Mouse (Mus musculus): ENCODE data around the gene Exoc1. TPM values are rescaled to one million over a fixed set of nuclear protein-coding genes. Genes with fewer than 3 reads are reported as not detected.

Gene Exoc1
- polyA plus RNA-seq, 1 experiment, result 27.2 TPM

DNA sequence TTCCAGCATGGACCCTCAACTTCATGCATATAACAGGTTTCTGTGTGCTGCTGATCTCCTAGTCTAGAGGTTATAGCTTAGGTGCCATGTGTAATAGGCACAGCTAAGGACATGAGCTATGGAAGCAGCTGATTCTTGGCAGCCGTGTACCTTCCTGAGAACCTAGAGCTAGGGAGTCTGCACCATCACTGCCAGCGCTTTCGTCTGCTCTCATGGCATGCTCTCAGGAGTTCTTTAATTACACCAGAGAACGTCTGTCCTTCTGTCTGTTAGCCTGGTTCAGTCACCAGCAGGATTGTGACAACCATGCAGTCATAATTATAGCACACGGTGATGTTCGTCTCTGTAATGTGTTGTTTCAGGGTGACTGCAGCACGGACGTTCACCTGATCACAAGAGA is 86.2 kb downstream of the Exoc1 start:
- H3K36me3 ChIP-seq (ENCODE audit: control insufficient read depth, insufficient read depth, low read length), result peaks cover 53% of the 10 kb centered on the region
- 99% methylated on average over 8 of the region's 8 CpGs for WGBS
- no peak overlapping the region for H3K27ac ChIP-seq (ENCODE audit: control insufficient read depth, insufficient read depth, low read length)
- no peak overlapping the region for H3K4me3 ChIP-seq (ENCODE audit: control insufficient read depth, insufficient read depth, low read length)
- no peak for TF ChIP-seq POLR2A (IDR thresholded peaks at IDR 0.05; ENCODE audit: control insufficient read depth, extremely low read depth, insufficient read depth, low read length, poor library complexity)
- no peak for TF ChIP-seq CTCF (IDR thresholded peaks at IDR 0.05; ENCODE audit: borderline replicate concordance, control insufficient read depth, extremely low read depth, insufficient read depth, low read length, poor library complexity)
- no peaks in the 10 kb centered on the region for H3K27me3 ChIP-seq (ENCODE audit: control insufficient read depth, insufficient read depth, low read length)
- H3K4me1 ChIP-seq (replicated peaks; ENCODE audit: control insufficient read depth, insufficient read depth, low read length), result no peaks in the 10 kb centered on the region
- DNase-seq, result no peak

DNA sequence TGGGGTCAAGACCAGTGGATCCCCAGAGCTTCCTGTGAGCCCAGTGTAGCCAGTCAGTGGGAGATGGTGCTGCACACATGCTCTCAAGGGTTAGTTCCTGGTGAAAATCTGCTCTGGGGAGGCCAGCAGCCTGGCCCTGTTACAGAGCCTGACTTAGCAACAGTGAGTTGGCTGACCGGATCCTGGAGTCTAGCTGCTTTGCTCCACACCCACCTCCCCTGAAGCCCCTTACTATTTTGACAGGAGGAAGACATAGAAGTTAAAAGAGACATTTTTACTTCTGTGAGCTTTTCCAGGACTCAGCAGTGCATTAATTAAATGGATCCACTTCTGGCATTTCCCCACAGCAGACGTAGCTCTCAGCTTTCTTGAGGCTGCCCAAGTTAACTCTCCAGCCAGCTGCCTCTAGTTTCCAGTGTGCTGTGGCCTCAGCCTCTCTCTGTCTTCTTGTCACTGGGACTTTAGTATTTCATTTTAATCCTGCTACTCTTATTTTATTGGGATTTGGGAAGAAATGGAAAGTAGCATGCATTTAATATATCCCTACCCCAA is 87.2 kb downstream of the Exoc1 start:
- H3K4me3 ChIP-seq (ENCODE audit: control insufficient read depth, insufficient read depth, low read length), result no peak overlapping the region
- H3K27me3 ChIP-seq (ENCODE audit: control insufficient read depth, insufficient read depth, low read length), result no peaks in the 10 kb centered on the region
- WGBS, result 96% methylated on average over 2 of the region's 2 CpGs
- H3K27ac ChIP-seq (ENCODE audit: control insufficient read depth, insufficient read depth, low read length), result no peak overlapping the region
- no peak for DNase-seq
- no peaks in the 10 kb centered on the region for H3K4me1 ChIP-seq (replicated peaks; ENCODE audit: control insufficient read depth, insufficient read depth, low read length)
- TF ChIP-seq POLR2A (IDR thresholded peaks at IDR 0.05; ENCODE audit: control insufficient read depth, extremely low read depth, insufficient read depth, low read length, poor library complexity) (no peak), CTCF (IDR thresholded peaks at IDR 0.05; ENCODE audit: borderline replicate concordance, control insufficient read depth, extremely low read depth, insufficient read depth, low read length, poor library complexity) (no peak)
- H3K36me3 ChIP-seq (ENCODE audit: control insufficient read depth, insufficient read depth, low read length), result peaks cover 47% of the 10 kb centered on the region

DNA sequence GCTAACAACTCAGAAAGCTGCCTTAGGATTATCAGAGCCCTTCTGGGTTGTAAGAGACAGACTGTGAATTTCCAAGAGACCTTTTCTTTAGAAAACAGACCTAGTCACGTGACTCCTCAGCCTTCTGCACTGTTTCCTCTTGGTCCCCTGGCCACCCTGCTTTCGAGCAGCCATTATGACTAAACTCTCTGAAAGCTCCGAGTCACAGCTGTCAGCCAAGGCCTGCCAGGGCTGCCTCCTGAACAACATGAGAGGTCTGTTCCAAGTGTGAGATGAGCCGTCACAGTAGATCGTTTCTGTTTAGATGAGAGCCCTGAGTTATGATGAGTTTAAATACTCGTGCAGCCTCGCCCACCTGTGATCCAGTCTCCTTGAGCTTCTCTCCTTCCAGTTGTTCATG is 89.6 kb downstream of the Exoc1 start:
- no peak for TF ChIP-seq CTCF (IDR thresholded peaks at IDR 0.05; ENCODE audit: borderline replicate concordance, control insufficient read depth, extremely low read depth, insufficient read depth, low read length, poor library complexity)
- no peak for TF ChIP-seq POLR2A (IDR thresholded peaks at IDR 0.05; ENCODE audit: control insufficient read depth, extremely low read depth, insufficient read depth, low read length, poor library complexity)
- Histone ChIP-seq H3K4me1 (replicated peaks; ENCODE audit: control insufficient read depth, insufficient read depth, low read length) (no peaks in the 10 kb centered on the region), H3K36me3 (ENCODE audit: control insufficient read depth, insufficient read depth, low read length) (peaks cover 47% of the 10 kb centered on the region), H3K27me3 (ENCODE audit: control insufficient read depth, insufficient read depth, low read length) (no peaks in the 10 kb centered on the region), H3K4me3 (ENCODE audit: control insufficient read depth, insufficient read depth, low read length) (no peak overlapping the region), H3K27ac (ENCODE audit: control insufficient read depth, insufficient read depth, low read length) (no peak overlapping the region)
- 96% methylated on average over 7 of the region's 7 CpGs for whole genome bisulfite sequencing
- DNase-seq, result no peak

Other genes starting within 250 kb of the Exoc1 start
- gene Clock, start 224.5 kb upstream of the Exoc1 start, polyA plus RNA-seq (2012; rRNA removed), result 7.7 and 8.4 TPM in 2 replicates
- not detected in 2 replicates for gene Pdcl2, start 198.2 kb upstream of the Exoc1 start, polyA plus RNA-seq (2012; rRNA removed)
- gene Nmu, start 165.5 kb upstream of the Exoc1 start, polyA plus RNA-seq (2012; rRNA removed), result not detected in 2 replicates
- not detected in 2 replicates for gene Gm7271, start 45.3 kb upstream of the Exoc1 start, polyA plus RNA-seq (2012; rRNA removed)
- 2.7 and 3.6 TPM in 2 replicates for gene Cep135, start 59.4 kb downstream of the Exoc1 start, polyA plus RNA-seq (2012; rRNA removed)
- gene C530008M17Rik, start 127.2 kb downstream of the Exoc1 start, polyA plus RNA-seq (2012; rRNA removed), result 1.3 TPM in 2 replicates